Mouse (Mus musculus) small intestine, adult 2 months (tissue): Measurements from ENCODE around the gene Fut4.

ENCODE experiments used
- CTCF ChIP-seq: fragments of 200-500 bp; IDR thresholded peaks from 2 replicates; pipeline ENCODE4 v1.5.1; 2012; ENCODE audit warnings: low read depth, mild to moderate bottlenecking, control low read depth, inconsistent platforms, low read length, moderate library complexity, mixed read lengths; ENCODE audit not compliant: insufficient replicate concordance, insufficient read length; ENCODE audit errors: extremely low read depth
- POLR2A ChIP-seq: fragments of 200-500 bp; IDR thresholded peaks from 2 replicates; pipeline ENCODE4 v1.6.1; 2012; ENCODE audit warnings: low read depth, mild to moderate bottlenecking, control low read depth, inconsistent platforms, low read length, moderate library complexity

GRCm38 (mm10) chr9:14721610-14722009, 30.6 kb downstream of the Fut4 start:
- no peak for TF ChIP-seq CTCF
- no peak for TF ChIP-seq POLR2A
